Mouse (Mus musculus): ENCODE measurements around the gene Atp13a2. TPM values are rescaled to one million over a fixed set of nuclear protein-coding genes. Genes with fewer than 3 reads are reported as not detected.

Gene Atp13a2
- total RNA-seq (2015; ENCODE audit: low replicate concordance) (6.7 and 10.0 TPM in 2 replicates), total RNA-seq (2017; ENCODE audit: low replicate concordance) (4.9 and 5.9 TPM in 2 replicates)

DNA sequence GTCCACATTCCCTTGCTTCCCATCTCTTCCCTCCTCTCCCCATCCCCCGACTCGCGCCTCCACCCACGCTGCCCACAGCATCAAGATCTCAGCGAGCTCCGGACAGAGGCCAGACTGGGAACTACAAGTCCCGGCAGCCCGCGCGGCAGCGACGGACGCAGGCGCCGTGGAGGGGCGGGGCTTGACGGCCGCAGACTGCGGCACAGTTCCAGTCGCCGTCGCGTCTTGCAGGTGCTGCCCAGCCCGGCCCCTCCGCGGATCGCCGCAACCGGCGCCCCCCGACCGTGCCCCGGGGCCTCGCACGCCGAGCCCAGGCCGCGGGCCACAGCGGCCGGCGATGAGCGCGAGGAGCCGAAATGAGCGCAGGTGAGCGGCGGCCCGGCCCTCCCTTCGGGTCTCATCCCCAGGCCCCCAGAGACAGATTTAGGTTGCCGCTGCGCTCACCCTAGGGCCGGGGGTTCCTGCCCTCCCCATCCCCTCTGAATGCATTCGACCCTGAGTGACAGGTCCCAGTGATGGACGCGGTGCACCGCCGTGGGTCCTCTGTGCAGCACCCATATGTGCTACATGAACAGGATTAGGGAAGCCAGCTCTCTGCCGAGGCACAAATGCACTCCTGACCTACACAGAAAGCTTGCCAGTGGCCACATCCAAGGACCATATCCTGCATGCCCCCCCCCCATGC is at the start of gene Atp13a2:
TSS of gene Atp13a2 (plus strand) at position 163 of the 685 bp plus-strand sequence.
- peak; percentile 92 for ATAC-seq (replicated peaks; ENCODE audit: low FRiP score, poor library complexity, severe bottlenecking)

DNA sequence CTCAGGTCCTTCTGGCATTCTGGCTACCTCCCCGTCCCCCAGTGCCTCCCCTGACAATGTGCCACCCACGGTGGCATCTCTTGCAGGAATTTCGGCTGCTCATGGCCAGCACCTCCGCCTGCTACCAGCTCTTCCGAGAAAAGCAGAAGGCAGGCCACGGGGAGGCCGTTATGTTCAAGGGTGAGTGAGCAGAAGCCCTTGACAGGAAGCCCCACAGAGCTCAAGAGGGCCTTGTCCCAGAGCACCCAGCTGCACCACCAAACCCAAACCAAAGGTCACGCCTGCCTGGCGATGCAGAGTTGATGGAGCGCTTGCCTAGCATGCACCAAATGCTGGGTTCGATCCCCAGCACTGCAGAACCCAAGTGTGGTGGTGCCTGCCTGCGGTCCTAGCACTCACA is 42.3 kb upstream of the Atp13a2 start:
- no peak for ATAC-seq (replicated peaks; ENCODE audit: low FRiP score, poor library complexity, severe bottlenecking)

DNA sequence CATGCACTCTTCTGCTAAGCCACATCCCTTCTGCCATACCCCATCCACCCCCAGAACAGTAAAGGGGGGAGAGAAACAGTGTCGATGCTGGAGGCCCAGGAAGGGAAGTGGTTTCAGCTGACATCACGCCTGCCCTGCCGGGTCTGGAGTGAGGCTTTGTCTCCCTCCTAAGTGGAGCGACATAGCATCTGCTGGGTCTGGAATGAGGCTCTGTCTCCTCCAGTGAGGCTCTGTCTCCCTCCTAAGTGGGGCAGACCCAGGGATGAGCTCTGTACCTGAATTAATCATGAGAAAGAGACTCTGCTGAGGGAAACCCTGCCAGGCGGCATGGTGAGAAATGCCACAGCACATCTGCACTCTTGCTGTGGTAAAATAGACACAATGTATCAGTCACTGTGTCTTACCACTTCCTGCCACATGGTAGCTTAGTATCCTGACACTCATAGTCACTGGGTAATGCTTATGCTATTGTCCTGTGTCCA is 41.7 kb upstream of the Atp13a2 start:
- no peak for ATAC-seq (replicated peaks; ENCODE audit: low FRiP score, poor library complexity, severe bottlenecking)

GRCm38 (mm10) chr4:140945571-140945970 is 41.1 kb upstream of the Atp13a2 start:
- no peak for ATAC-seq (replicated peaks; ENCODE audit: low FRiP score, poor library complexity, severe bottlenecking)

DNA sequence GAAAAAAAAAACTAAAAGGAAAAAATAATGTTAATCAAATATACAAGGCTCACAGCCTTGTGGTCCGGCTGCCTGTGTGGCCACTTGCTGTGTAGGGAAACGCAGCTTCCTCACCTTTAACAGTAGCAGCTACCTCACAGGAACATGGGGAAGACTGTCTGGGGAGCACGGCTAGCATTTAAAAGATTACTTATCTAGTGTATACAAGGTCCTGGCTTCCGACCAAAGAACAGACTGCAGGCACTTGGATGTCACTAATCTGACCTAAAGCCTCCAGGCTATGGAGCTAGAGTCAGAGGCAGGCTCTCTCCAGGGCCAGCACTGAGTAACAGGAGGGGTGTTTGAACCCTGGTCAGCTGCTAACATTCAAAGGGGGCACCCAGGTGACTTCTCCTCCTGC is 40.6 kb upstream of the Atp13a2 start:
- ATAC-seq (replicated peaks; ENCODE audit: low FRiP score, poor library complexity, severe bottlenecking) = no peak

DNA sequence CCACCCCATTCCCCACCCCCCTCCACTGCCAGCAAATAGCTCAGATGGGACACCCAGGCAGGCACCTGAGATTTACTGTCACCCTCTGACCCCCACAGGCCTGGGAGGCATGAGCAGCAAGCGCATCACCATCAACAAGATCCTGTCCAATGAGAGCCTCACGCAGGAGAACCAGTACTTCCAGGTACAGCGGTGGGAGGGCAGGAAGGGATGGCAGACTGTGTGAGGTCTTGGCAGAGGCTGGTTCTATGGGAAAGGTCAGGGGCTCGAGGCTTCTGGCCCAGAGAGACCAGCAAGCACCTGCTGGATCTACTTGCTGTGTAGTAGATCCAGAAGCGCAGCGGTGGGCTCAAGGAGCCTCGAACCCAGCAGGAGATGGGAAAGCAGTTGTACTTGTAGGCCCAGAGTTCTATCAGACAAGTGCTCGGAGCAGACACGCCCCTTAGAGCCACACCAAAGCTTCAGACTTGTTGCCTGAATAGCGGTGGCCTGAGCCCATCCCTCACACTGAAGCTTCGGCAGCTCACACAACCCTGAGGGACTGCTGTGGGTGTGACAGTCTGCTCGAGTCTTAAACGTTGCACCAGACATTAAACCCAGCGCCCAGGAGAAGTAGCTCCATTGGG is 40.0 kb upstream of the Atp13a2 start:
- no peak for ATAC-seq (replicated peaks; ENCODE audit: low FRiP score, poor library complexity, severe bottlenecking)

- ATAC-seq (replicated peaks; ENCODE audit: low FRiP score, poor library complexity, severe bottlenecking) = no peak
These were observed 38.9 kb upstream of the Atp13a2 start for GRCm38 (mm10) chr4:140947487-140948440.

- ATAC-seq (replicated peaks; ENCODE audit: low FRiP score, poor library complexity, severe bottlenecking) = no peak
These were observed 38.2 kb upstream of the Atp13a2 start for GRCm38 (mm10) chr4:140948481-140948880.

DNA sequence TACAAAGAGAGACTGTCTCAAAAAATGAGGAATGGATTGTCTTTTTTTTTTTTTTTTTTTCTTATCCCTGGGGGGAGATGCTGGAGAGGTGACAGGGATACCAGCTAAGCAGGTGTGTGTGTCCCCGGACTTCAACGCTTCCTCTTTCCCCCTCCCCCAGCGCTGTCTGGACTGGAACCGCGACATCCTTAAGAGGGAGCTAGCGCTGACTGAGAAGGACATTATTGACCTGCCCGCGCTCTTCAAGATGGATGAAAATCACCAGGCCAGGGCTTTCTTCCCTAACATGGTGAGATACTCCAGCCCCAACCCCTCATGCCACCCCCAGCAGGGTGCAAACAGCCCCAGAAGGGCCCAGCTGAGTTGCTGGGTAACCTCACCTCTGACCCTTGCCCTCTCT is 37.6 kb upstream of the Atp13a2 start:
- ATAC-seq (replicated peaks; ENCODE audit: low FRiP score, poor library complexity, severe bottlenecking) = no peak

DNA sequence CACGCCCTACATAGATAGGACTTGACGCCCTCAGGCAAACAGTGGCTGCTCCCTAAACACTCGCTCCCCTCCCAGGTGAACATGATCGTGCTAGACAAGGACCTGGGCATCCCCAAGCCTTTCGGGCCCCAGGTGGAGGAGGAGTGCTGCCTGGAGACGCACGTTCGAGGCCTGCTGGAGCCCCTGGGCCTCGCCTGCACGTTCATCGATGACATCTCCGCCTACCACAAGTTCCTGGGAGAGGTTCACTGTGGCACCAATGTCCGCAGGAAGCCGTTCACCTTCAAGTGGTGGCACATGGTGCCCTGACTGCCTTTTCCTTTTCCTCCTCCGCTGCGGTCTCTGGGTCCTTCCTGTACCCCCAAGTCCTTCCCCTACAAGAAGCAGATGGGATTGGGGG is 37.1 kb upstream of the Atp13a2 start:
- no peak for ATAC-seq (replicated peaks; ENCODE audit: low FRiP score, poor library complexity, severe bottlenecking)

GRCm38 (mm10) chr4:140950574-140950973 is 36.1 kb upstream of the Atp13a2 start:
- ATAC-seq (replicated peaks; ENCODE audit: low FRiP score, poor library complexity, severe bottlenecking) = no peak

DNA sequence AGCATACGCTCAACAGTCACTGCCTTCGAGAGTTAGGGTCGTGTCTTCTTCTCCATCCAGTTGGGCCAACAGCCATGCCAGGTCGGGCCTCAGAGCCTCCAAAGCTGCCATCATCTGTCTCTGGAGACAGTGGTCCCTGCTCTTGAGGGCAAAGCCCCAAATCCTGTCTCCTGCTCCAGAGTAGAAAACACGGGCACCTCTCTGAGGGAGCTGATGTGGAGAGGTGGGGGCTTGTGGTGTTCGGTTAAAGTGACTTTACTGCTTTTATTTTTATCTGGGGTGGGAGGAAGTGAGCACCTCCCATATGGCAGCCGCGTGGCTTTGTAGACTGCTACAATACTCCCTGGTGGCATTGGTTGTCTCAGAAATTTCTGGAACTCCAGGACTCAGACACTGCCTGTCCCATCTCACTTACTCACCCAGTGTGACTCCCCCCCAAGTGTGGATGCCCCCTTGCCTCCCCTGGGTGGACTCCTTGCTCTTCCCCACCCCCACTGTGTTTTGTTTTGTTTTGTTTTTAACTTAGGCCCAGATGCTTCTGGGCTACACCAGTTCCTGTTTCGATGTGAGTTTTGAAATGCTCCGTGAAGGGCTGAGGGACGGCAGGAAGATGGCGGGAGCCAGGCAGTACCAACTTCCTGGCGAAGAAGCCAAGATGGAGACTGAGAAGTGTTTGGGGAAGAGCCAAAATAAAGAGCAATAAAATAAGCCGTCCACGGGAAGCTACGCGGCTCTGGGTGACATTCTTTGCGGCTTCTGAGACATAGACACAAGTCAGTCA is 34.6 kb upstream of the Atp13a2 start:
- ATAC-seq (replicated peaks; ENCODE audit: low FRiP score, poor library complexity, severe bottlenecking) = no peak

DNA sequence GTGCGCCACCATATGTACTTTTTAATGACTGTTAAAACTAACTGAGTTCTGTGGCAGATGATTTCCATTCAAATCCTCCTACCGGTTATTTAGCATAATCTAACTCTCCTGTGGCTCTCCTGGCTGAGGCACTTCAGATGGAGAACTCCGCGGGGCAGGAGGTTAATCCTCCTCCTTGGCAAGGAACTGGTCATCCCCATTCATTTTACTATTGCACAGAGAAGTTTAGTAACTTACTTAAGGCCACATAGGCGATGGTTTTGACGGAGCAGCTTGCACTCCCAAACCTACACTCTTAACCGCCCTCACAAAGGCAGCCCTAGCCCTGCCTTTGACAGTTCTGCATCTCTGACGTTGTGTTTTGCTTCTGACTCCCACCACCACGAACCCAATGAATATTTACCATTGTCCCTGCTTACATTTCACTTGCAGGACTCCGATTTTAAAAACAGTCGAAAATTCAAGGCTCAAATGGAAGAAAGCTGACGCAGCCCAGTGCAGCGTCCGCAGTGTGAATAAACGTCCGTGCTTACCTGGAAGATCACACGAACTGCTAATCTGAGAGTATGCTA is 29.5 kb upstream of the Atp13a2 start:
- ATAC-seq (replicated peaks; ENCODE audit: low FRiP score, poor library complexity, severe bottlenecking) = no peak

GRCm38 (mm10) chr4:140957725-140958124 is 28.9 kb upstream of the Atp13a2 start:
- ATAC-seq (replicated peaks; ENCODE audit: low FRiP score, poor library complexity, severe bottlenecking) = peak; percentile 57

GRCm38 (mm10) chr4:140958319-140958718 is 28.4 kb upstream of the Atp13a2 start:
- no peak for ATAC-seq (replicated peaks; ENCODE audit: low FRiP score, poor library complexity, severe bottlenecking)

DNA sequence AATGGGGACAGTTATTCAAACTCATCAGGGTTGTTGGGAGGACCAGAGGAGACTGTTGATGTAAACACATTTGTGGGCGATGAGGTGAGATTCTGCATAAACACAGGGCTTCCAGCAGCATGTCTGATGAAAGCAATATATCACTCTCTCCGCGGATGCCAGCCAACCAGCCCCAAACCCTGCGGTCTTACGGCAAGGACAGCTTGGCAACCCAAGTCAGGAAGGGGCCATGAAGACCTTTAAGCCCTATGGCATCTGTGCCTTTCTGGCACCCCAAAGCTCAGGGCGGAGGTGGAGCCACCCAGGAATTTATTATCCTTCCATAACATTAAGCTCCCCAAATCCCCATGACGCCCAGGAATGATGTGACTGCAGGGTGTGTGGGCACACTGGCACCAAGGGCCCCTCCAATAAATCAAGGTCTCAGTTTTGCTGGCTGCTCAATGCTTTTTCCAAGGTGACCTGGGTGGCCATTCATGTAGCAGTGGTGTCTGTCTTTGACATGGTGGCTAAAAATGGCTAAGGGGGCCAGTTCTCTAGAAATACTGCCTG is 27.5 kb upstream of the Atp13a2 start:
- no peak for ATAC-seq (replicated peaks; ENCODE audit: low FRiP score, poor library complexity, severe bottlenecking)

DNA sequence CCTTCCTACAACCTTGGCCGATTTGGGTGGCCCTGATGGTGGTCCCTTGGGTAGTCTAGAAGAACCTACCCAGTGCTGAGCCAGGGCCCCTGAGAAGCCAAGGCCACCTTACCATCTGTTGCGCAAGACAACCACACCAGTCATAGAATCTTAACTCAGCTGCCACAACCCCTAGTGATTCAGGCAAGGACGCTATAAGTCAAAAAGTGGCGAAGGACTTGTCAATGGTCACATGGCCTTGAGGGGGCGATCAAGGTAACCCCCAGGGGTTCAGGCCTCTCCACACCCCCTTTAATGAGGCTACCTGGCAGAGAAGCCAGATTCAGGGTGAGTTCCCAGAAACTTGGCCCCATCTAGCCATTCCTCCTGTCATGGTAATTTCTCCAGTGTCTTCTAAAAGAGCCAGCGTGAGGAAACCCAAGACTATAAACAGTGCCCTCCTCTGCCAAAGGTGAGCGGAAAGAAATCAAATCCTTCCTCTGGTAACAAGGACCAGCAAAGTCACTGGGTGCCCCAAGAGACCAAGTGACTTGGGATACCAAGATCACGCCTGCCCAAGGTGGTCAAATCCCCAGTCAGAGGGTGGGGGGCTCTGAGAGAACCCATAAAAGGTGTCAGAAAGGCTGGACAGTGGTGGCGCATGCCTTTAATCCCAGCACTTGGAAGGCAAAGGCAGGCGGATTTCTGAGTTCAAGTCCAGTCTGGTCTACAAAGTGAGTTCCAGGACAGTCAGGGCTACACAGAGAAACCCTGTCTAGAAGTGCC is 26.8 kb upstream of the Atp13a2 start:
- ATAC-seq (replicated peaks; ENCODE audit: low FRiP score, poor library complexity, severe bottlenecking) = no peak

DNA sequence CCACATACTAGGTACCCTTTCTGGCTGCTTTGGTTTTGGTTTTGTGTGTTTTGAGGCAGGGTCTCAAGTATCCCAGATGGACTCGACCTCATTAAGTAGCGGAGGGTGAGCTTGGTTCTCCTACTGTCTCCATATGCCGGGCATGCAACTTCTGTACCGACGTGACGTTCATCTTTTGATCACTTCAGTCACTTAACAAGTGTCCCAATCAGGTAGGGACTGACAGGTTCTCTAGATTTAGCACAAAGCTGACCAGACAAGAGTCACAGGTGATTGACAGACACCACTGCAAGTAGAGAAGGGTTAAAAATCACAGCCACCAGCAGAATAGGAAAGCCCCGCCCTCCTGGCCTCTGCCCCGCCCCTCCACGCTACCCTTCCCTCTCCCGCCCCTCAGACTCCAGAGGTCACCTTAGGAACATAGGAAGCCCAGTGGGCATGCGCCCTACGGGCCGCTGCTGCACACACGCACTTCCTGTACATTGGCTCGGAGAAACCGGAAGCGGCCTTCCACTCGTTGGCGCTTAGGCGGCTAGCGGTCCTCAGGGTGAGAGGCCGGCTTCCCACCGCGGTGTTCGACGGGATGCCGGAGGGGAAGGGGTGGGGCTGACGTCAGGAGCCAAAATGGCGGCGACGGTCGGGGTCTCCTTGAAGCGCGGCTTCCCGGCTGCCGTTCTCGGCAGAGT is 25.7 kb upstream of the Atp13a2 start, which contains the start of gene Sdhb:
TSS of gene Sdhb (plus strand) at position 423 of the 686 bp plus-strand sequence.
- ATAC-seq (replicated peaks; ENCODE audit: low FRiP score, poor library complexity, severe bottlenecking) = peak; percentile 91
